Mouse (Mus musculus) lung, postnatal 0 days (tissue): Measurements from ENCODE around the gene Fcnb.

Experiments
- CTCF ChIP-seq: IDR thresholded peaks from 2 replicates; pipeline ENCODE4 v1.5.1; 2016; ENCODE audit warnings: antibody characterized with exemption, mild to moderate bottlenecking
- EP300 ChIP-seq: IDR thresholded peaks from 2 replicates; pipeline ENCODE4 v1.6.1; 2016; ENCODE audit warnings: antibody characterized with exemption, mild to moderate bottlenecking, control low read depth

GRCm38 (mm10) chr2:28096751-28097309 is 12.1 kb upstream of the Fcnb start:
- no peak for TF ChIP-seq EP300
- no peak for TF ChIP-seq CTCF
